Mouse (Mus musculus): ENCODE results near the gene Cyp27b1. TPM values are rescaled to one million over a fixed set of nuclear protein-coding genes. Genes with fewer than 3 reads are reported as not detected.

Gene Cyp27b1
- polyA plus RNA-seq (2016; fragmentation: Nextera tagmentation; extraction: Ambion mirVana): 0.07 and 0.22 TPM in 2 replicates

GRCm38 (mm10) chr10:127047954-127048353 is at the start of gene Cyp27b1:
Cyp27b1 (plus strand) TSS chr10:127048250.
- no peak for DNase-seq (ENCODE audit: low spot score)
- 25% methylated on average over 5 of the region's 5 CpGs for WGBS
- Histone ChIP-seq H3K36me3 (peaks cover 29% of the 10 kb centered on the region), H3K27ac (replicated peaks) (no peak within 1 kb of the TSS), H3K9me3 (replicated peaks) (no peaks in the 10 kb centered on the region), H3K4me3 (peak within 1 kb of the TSS; percentile 34), H3K4me1 (peaks cover 25% of the 10 kb centered on the region), H3K27me3 (ENCODE audit: low read depth, poor library complexity, severe bottlenecking) (peaks cover 60% of the 10 kb centered on the region)

- no peaks in the 10 kb centered on the region for H3K4me1 ChIP-seq
- WGBS: 94% methylated on average over 5 of the region's 5 CpGs
These were observed 47.5 kb upstream of the Cyp27b1 start, which contains the start of gene Avil for GRCm38 (mm10) chr10:127000529-127000928. Avil (plus strand) TSS chr10:127000709.

GRCm38 (mm10) chr10:127001297-127001696 is 46.8 kb upstream of the Cyp27b1 start:
- Histone ChIP-seq H3K4me3 (no peak overlapping the region), H3K27me3 (ENCODE audit: low read depth, poor library complexity, severe bottlenecking) (no peaks in the 10 kb centered on the region), H3K27ac (replicated peaks) (no peak overlapping the region), H3K4me1 (no peaks in the 10 kb centered on the region), H3K9me3 (replicated peaks) (no peaks in the 10 kb centered on the region), H3K36me3 (peaks cover 31% of the 10 kb centered on the region)
- no peak for DNase-seq (ENCODE audit: low spot score)
- WGBS: 87% methylated on average over 9 of the region's 9 CpGs

More at GRCm38 (mm10) chr10:127000529-127000928, 47.5 kb upstream of the Cyp27b1 start, which contains the start of gene Avil:
- H3K9me3 ChIP-seq (replicated peaks): no peaks in the 10 kb centered on the region
- DNase-seq (ENCODE audit: low spot score): no peak
- H3K27me3 ChIP-seq (ENCODE audit: low read depth, poor library complexity, severe bottlenecking): no peaks in the 10 kb centered on the region
- H3K36me3 ChIP-seq: peaks cover 38% of the 10 kb centered on the region
- H3K27ac ChIP-seq (replicated peaks): no peak within 1 kb of the TSS
- H3K4me3 ChIP-seq: no peak within 1 kb of the TSS

- H3K4me1 ChIP-seq: no peaks in the 10 kb centered on the region
These were observed 46.0 kb upstream of the Cyp27b1 start for GRCm38 (mm10) chr10:127002056-127002455.

GRCm38 (mm10) chr10:127002765-127003164 is 45.3 kb upstream of the Cyp27b1 start:
- peaks cover 22% of the 10 kb centered on the region for H3K36me3 ChIP-seq
- no peak overlapping the region for H3K4me3 ChIP-seq
- DNase-seq (ENCODE audit: low spot score): no peak
- 92% methylated on average over 5 of the region's 5 CpGs for WGBS
- no peak overlapping the region for H3K27ac ChIP-seq (replicated peaks)
- H3K9me3 ChIP-seq (replicated peaks): no peaks in the 10 kb centered on the region
- H3K4me1 ChIP-seq: 0 out of 2 replicates have a peak, but pooled peaks cover 1% of the 10 kb centered on the region
- no peaks in the 10 kb centered on the region for H3K27me3 ChIP-seq (ENCODE audit: low read depth, poor library complexity, severe bottlenecking)

More at GRCm38 (mm10) chr10:127002056-127002455, 46.0 kb upstream of the Cyp27b1 start:
- no peak overlapping the region for H3K4me3 ChIP-seq
- no peak for DNase-seq (ENCODE audit: low spot score)
- no peaks in the 10 kb centered on the region for H3K9me3 ChIP-seq (replicated peaks)
- peaks cover 29% of the 10 kb centered on the region for H3K36me3 ChIP-seq
- no peaks in the 10 kb centered on the region for H3K27me3 ChIP-seq (ENCODE audit: low read depth, poor library complexity, severe bottlenecking)
- WGBS: 83% methylated on average over 1 of the region's 1 CpGs
- H3K27ac ChIP-seq (replicated peaks): no peak overlapping the region

GRCm38 (mm10) chr10:127003334-127003733 is 44.7 kb upstream of the Cyp27b1 start:
- Histone ChIP-seq H3K36me3 (peaks cover 17% of the 10 kb centered on the region), H3K27me3 (ENCODE audit: low read depth, poor library complexity, severe bottlenecking) (no peaks in the 10 kb centered on the region), H3K27ac (replicated peaks) (no peak overlapping the region), H3K4me3 (no peak overlapping the region), H3K9me3 (replicated peaks) (no peaks in the 10 kb centered on the region), H3K4me1 (0 out of 2 replicates have a peak, but pooled peaks cover 3% of the 10 kb centered on the region)
- DNase-seq (ENCODE audit: low spot score): no peak
- WGBS: 88% methylated on average over 8 of the region's 8 CpGs

GRCm38 (mm10) chr10:127003806-127004205 is 44.2 kb upstream of the Cyp27b1 start:
- Histone ChIP-seq H3K9me3 (replicated peaks) (no peaks in the 10 kb centered on the region), H3K27me3 (ENCODE audit: low read depth, poor library complexity, severe bottlenecking) (no peaks in the 10 kb centered on the region), H3K27ac (replicated peaks) (no peak overlapping the region), H3K36me3 (peaks cover 12% of the 10 kb centered on the region), H3K4me3 (no peak overlapping the region), H3K4me1 (0 out of 2 replicates have a peak, but pooled peaks cover 3% of the 10 kb centered on the region)
- WGBS: 73% methylated on average over 7 of the region's 7 CpGs
- DNase-seq (ENCODE audit: low spot score): no peak

- WGBS: 68% methylated on average over 5 of the region's 5 CpGs
- no peak for DNase-seq (ENCODE audit: low spot score)
These were observed 31.6 kb upstream of the Cyp27b1 start for GRCm38 (mm10) chr10:127016488-127016887.

GRCm38 (mm10) chr10:127017071-127017470 is 31.0 kb upstream of the Cyp27b1 start:
- 30% methylated on average over 2 of the region's 2 CpGs for whole genome bisulfite sequencing
- H3K4me1 ChIP-seq: peaks cover 5% of the 10 kb centered on the region; the same call in 1 of the 2 replicates
- no peak for DNase-seq (ENCODE audit: low spot score)
- no peaks in the 10 kb centered on the region for H3K9me3 ChIP-seq (replicated peaks)
- peaks cover 11% of the 10 kb centered on the region for H3K36me3 ChIP-seq
- no peak overlapping the region for H3K27ac ChIP-seq (replicated peaks)
- no peaks in the 10 kb centered on the region for H3K27me3 ChIP-seq (ENCODE audit: low read depth, poor library complexity, severe bottlenecking)
- no peak overlapping the region for H3K4me3 ChIP-seq

More at GRCm38 (mm10) chr10:127016488-127016887, 31.6 kb upstream of the Cyp27b1 start:
- no peaks in the 10 kb centered on the region for H3K27me3 ChIP-seq (ENCODE audit: low read depth, poor library complexity, severe bottlenecking)
- no peak overlapping the region for H3K27ac ChIP-seq (replicated peaks)
- no peaks in the 10 kb centered on the region for H3K9me3 ChIP-seq (replicated peaks)
- H3K4me3 ChIP-seq: no peak overlapping the region
- peaks cover 5% of the 10 kb centered on the region; the same call in 1 of the 2 replicates for H3K4me1 ChIP-seq
- H3K36me3 ChIP-seq: peaks cover 5% of the 10 kb centered on the region; the same call in 1 of the 2 replicates

GRCm38 (mm10) chr10:127018422-127018821 is 29.6 kb upstream of the Cyp27b1 start:
- Histone ChIP-seq H3K27ac (replicated peaks) (no peak overlapping the region), H3K9me3 (replicated peaks) (no peaks in the 10 kb centered on the region), H3K27me3 (ENCODE audit: low read depth, poor library complexity, severe bottlenecking) (no peaks in the 10 kb centered on the region), H3K36me3 (peaks cover 25% of the 10 kb centered on the region), H3K4me1 (peaks cover 5% of the 10 kb centered on the region; the same call in 1 of the 2 replicates), H3K4me3 (no peak overlapping the region)
- WGBS: 83% methylated on average over 16 of the region's 16 CpGs
- no peak for DNase-seq (ENCODE audit: low spot score)

GRCm38 (mm10) chr10:127030336-127031296 is 17.4 kb upstream of the Cyp27b1 start, which contains the start of gene Tsfm:
Tsfm (minus strand) TSS chr10:127030840.
- Histone ChIP-seq H3K27ac (replicated peaks) (peak within 1 kb of the TSS; percentile 95), H3K9me3 (replicated peaks) (no peaks in the 10 kb centered on the region), H3K27me3 (ENCODE audit: low read depth, poor library complexity, severe bottlenecking) (no peaks in the 10 kb centered on the region), H3K4me1 (peaks cover 13% of the 10 kb centered on the region), H3K4me3 (peak within 1 kb of the TSS; percentile 69), H3K36me3 (peaks cover 39% of the 10 kb centered on the region)
- 6% methylated on average over 56 of the region's 56 CpGs for WGBS
- peak; percentile 91 for DNase-seq (ENCODE audit: low spot score)

- H3K4me1 ChIP-seq: peaks cover 15% of the 10 kb centered on the region
- H3K27ac ChIP-seq (replicated peaks): no peak overlapping the region
- 91% methylated on average over 8 of the region's 8 CpGs for whole genome bisulfite sequencing
- no peak overlapping the region for H3K4me3 ChIP-seq
- H3K27me3 ChIP-seq (ENCODE audit: low read depth, poor library complexity, severe bottlenecking): no peaks in the 10 kb centered on the region
- peaks cover 12% of the 10 kb centered on the region for H3K36me3 ChIP-seq
- no peaks in the 10 kb centered on the region for H3K9me3 ChIP-seq (replicated peaks)
- DNase-seq (ENCODE audit: low spot score): no peak
These were observed 14.7 kb upstream of the Cyp27b1 start for GRCm38 (mm10) chr10:127033301-127033741.

All from midbrain, embryonic 10.5 days (tissue).